In genomic region chr9:60551238-60551637, GRCm38 (mm10) we compare ENCODE assay signal across 21 mouse cellular contexts. TPM values are rescaled to one million over a fixed set of nuclear protein-coding genes. Genes with fewer than 3 reads are reported as not detected.
A peak's percentile ranks its signal among the peaks of the same experiment; 100 is the strongest.
DNase-seq lines count a peak whose midpoint lies in the region; ATAC-seq and TF ChIP-seq lines count a peak whose summit lies in the region.
"Had no signal": no experiment of that assay in that cellular context is flagged by ENCODE, and none has a peak within 500 bp of the region (broad histone marks: within the 10 kb centered on the region; RNA-seq: fewer than 3 reads in every experiment).

No protein-coding gene starts in this region.

- WGBS in kidney, postnatal 0 days = 94% methylated on average over 4 of the region's 4 CpGs
- WGBS in kidney, embryonic 14.5 days = 97% methylated on average over 4 of the region's 4 CpGs
- WGBS in midbrain, postnatal 0 days = 93% methylated on average over 4 of the region's 4 CpGs
- WGBS in midbrain, embryonic 13.5 days = 93% methylated on average over 4 of the region's 4 CpGs
- WGBS in stomach, postnatal 0 days = 90% methylated on average over 4 of the region's 4 CpGs

- H3K27ac ChIP-seq in kidney, postnatal 0 days = no peak overlapping the region
- H3K27ac ChIP-seq in kidney, embryonic 14.5 days (ENCODE audit: low read depth, low read length) = no peak overlapping the region
- H3K27ac ChIP-seq in midbrain, postnatal 0 days (ENCODE audit: low read depth, low read length) = no peak overlapping the region
- H3K27ac ChIP-seq in midbrain, embryonic 13.5 days = no peak overlapping the region
- no peak overlapping the region for H3K27ac ChIP-seq in ES-E14 (ENCODE audit: insufficient read depth, low read depth, low read length, poor library complexity, severe bottlenecking)
- no peak overlapping the region for H3K27ac ChIP-seq in stomach, postnatal 0 days (replicated peaks)
- H3K27ac ChIP-seq: hindbrain, embryonic 12.5 days; kidney, embryonic 15.5 days; midbrain, embryonic 15.5 days; stomach, embryonic 15.5 days had no signal

- in situ Hi-C loops in ES-E14 (cut with MboI; ENCODE audit: low sequenced_read_pairs in 2 of 2, unreplicated experiment in 2 of 2) = no loop called here

- TF ChIP-seq EP300 in stomach, postnatal 0 days (optimal IDR thresholded peaks at IDR 0.05) = no peak

- no peaks in the 10 kb centered on the region for H3K4me1 ChIP-seq in kidney, postnatal 0 days (replicated peaks; ENCODE audit: insufficient read depth, low read length)
- no peaks in the 10 kb centered on the region for H3K4me1 ChIP-seq in kidney, embryonic 14.5 days (ENCODE audit: control insufficient read depth, insufficient read depth, low read length)
- no peaks in the 10 kb centered on the region for H3K4me1 ChIP-seq in midbrain, postnatal 0 days (ENCODE audit: insufficient read depth, low read length)
- H3K4me1 ChIP-seq in midbrain, embryonic 13.5 days (replicated peaks) = no peaks in the 10 kb centered on the region
- no peaks in the 10 kb centered on the region for H3K4me1 ChIP-seq in ES-E14 (ENCODE audit: control insufficient read depth in 2 of 2, insufficient read depth in 2 of 2, low read length in 2 of 2, poor library complexity in 1 of 2)
- no peaks in the 10 kb centered on the region for H3K4me1 ChIP-seq in stomach, postnatal 0 days (replicated peaks; ENCODE audit: control insufficient read depth, insufficient read depth)
- H3K4me1 ChIP-seq: hindbrain, embryonic 12.5 days; kidney, embryonic 15.5 days; midbrain, embryonic 15.5 days; stomach, embryonic 15.5 days had no signal

- H3K4me2 ChIP-seq in kidney, postnatal 0 days (ENCODE audit: low read length) = no peak overlapping the region
- no peak overlapping the region for H3K4me2 ChIP-seq in kidney, embryonic 14.5 days (replicated peaks; ENCODE audit: low read depth, low read length)
- no peak overlapping the region for H3K4me2 ChIP-seq in midbrain, postnatal 0 days (ENCODE audit: low read depth, low read length, poor library complexity, severe bottlenecking)
- H3K4me2 ChIP-seq in midbrain, embryonic 13.5 days (replicated peaks) = no peak overlapping the region
- no peak overlapping the region for H3K4me2 ChIP-seq in stomach, postnatal 0 days (replicated peaks; ENCODE audit: low read depth)
- H3K4me2 ChIP-seq: hindbrain, embryonic 12.5 days; kidney, embryonic 15.5 days; midbrain, embryonic 15.5 days; stomach, embryonic 15.5 days had no signal

- no peaks in the 10 kb centered on the region for H3K27me3 ChIP-seq in kidney, postnatal 0 days (ENCODE audit: insufficient read depth, low read length)
- no peaks in the 10 kb centered on the region for H3K27me3 ChIP-seq in kidney, embryonic 14.5 days (ENCODE audit: control insufficient read depth, insufficient read depth, low read length)
- no peaks in the 10 kb centered on the region for H3K27me3 ChIP-seq in midbrain, postnatal 0 days (ENCODE audit: insufficient read depth, low read length)
- H3K27me3 ChIP-seq in midbrain, embryonic 13.5 days = no peaks in the 10 kb centered on the region
- H3K27me3 ChIP-seq in stomach, postnatal 0 days (ENCODE audit: control insufficient read depth, insufficient read depth, low read length) = no peaks in the 10 kb centered on the region
- H3K27me3 ChIP-seq: hindbrain, embryonic 12.5 days; kidney, embryonic 15.5 days; midbrain, embryonic 15.5 days; Patski; stomach, embryonic 15.5 days had no signal

- H3K4me3 ChIP-seq in kidney, postnatal 0 days (replicated peaks; ENCODE audit: low read depth, low read length) = no peak overlapping the region
- H3K4me3 ChIP-seq in kidney, embryonic 14.5 days (ENCODE audit: low read length) = no peak overlapping the region
- H3K4me3 ChIP-seq in midbrain, postnatal 0 days (ENCODE audit: low read depth, low read length) = no peak overlapping the region
- H3K4me3 ChIP-seq in midbrain, embryonic 13.5 days (replicated peaks) = no peak overlapping the region
- no peak overlapping the region for H3K4me3 ChIP-seq in ES-E14 (ENCODE audit: insufficient read depth in 1 of 2, low read depth in 1 of 2, low read length in 2 of 2, poor library complexity in 1 of 2, severe bottlenecking in 1 of 2)
- H3K4me3 ChIP-seq in stomach, postnatal 0 days (ENCODE audit: low read depth, low read length) = no peak overlapping the region
- H3K4me3 ChIP-seq: hindbrain, embryonic 12.5 days; kidney, embryonic 15.5 days; megakaryocyte, embryonic 14.5 days; midbrain, embryonic 15.5 days; stomach, embryonic 15.5 days had no signal

- no peaks in the 10 kb centered on the region for H3K9me3 ChIP-seq in kidney, postnatal 0 days (replicated peaks; ENCODE audit: low read length)
- no peaks in the 10 kb centered on the region for H3K9me3 ChIP-seq in kidney, embryonic 14.5 days (ENCODE audit: control insufficient read depth, low read length)
- no peaks in the 10 kb centered on the region for H3K9me3 ChIP-seq in midbrain, postnatal 0 days (ENCODE audit: low read length)
- no peaks in the 10 kb centered on the region for H3K9me3 ChIP-seq in midbrain, embryonic 13.5 days
- H3K9me3 ChIP-seq in ES-E14 (ENCODE audit: control insufficient read depth, insufficient read depth, low read depth, low read length) = no peaks in the 10 kb centered on the region
- no peaks in the 10 kb centered on the region for H3K9me3 ChIP-seq in stomach, postnatal 0 days (ENCODE audit: control insufficient read depth, low read length)
- H3K9me3 ChIP-seq: hindbrain, embryonic 12.5 days; kidney, embryonic 15.5 days; megakaryocyte, embryonic 14.5 days; midbrain, embryonic 15.5 days; stomach, embryonic 15.5 days had no signal

- no peak for DNase-seq in kidney, postnatal 0 days (ENCODE audit: low spot score)
- no peak for DNase-seq in midbrain, postnatal 0 days (ENCODE audit: low spot score)
- DNase-seq in ES-E14 (ENCODE audit: low read depth, low spot score) = no peak
- no peak for DNase-seq in stomach, postnatal 0 days (ENCODE audit: low spot score)
- no peak for DNase-seq in gastrocnemius, postnatal 10 days
- no peak for DNase-seq in ovary, adult 18-20 months (ENCODE audit: low spot score)
- DNase-seq: adrenal gland, postnatal 14 days; cerebellum, adult 11-12 months; cerebellum, postnatal 14 days; embryo, embryonic 11 days; lung, postnatal 10 days; thymus, adult 2 months had no signal

- peak; percentile 39 for TF ChIP-seq CTCF in kidney, postnatal 0 days (IDR thresholded peaks at IDR 0.05; ENCODE audit: low read depth)
- peak; percentile 29 for TF ChIP-seq CTCF in midbrain, postnatal 0 days (IDR thresholded peaks at IDR 0.05)
- peak; percentile 55 for TF ChIP-seq CTCF in stomach, postnatal 0 days (IDR thresholded peaks at IDR 0.05; ENCODE audit: low read depth)

- H3K9ac ChIP-seq in kidney, postnatal 0 days (ENCODE audit: low read depth, low read length) = no peak overlapping the region
- no peak overlapping the region for H3K9ac ChIP-seq in kidney, embryonic 14.5 days (ENCODE audit: low read depth, low read length)
- no peak overlapping the region for H3K9ac ChIP-seq in midbrain, postnatal 0 days (replicated peaks; ENCODE audit: low read length, poor library complexity, severe bottlenecking)
- H3K9ac ChIP-seq in midbrain, embryonic 13.5 days (replicated peaks) = no peak overlapping the region
- no peak overlapping the region for H3K9ac ChIP-seq in ES-E14 (ENCODE audit: insufficient read depth, low read depth, low read length, poor library complexity, severe bottlenecking)
- H3K9ac ChIP-seq in stomach, postnatal 0 days (ENCODE audit: low read length) = no peak overlapping the region
- H3K9ac ChIP-seq: hindbrain, embryonic 12.5 days; kidney, embryonic 15.5 days; midbrain, embryonic 15.5 days; stomach, embryonic 15.5 days had no signal

- no peak for ATAC-seq in kidney, postnatal 0 days (replicated peaks; ENCODE audit: low FRiP score, low read depth)
- no peak for ATAC-seq in kidney, embryonic 14.5 days (ENCODE audit: low FRiP score, low TSS enrichment)
- no peak for ATAC-seq in midbrain, postnatal 0 days (ENCODE audit: low FRiP score)
- ATAC-seq in midbrain, embryonic 13.5 days = no peak
- no peak for ATAC-seq in stomach, postnatal 0 days (ENCODE audit: low FRiP score, low TSS enrichment)
- ATAC-seq: inflammation-experienced regulatory T-cells, adult 6 months; midbrain, embryonic 15.5 days; Patski had no signal

- no peaks in the 10 kb centered on the region for H3K36me3 ChIP-seq in kidney, postnatal 0 days (ENCODE audit: insufficient read depth, low read length)
- no peaks in the 10 kb centered on the region for H3K36me3 ChIP-seq in kidney, embryonic 14.5 days (ENCODE audit: control insufficient read depth, insufficient read depth, low read length)
- no peaks in the 10 kb centered on the region for H3K36me3 ChIP-seq in midbrain, postnatal 0 days (ENCODE audit: insufficient read depth, low read length)
- H3K36me3 ChIP-seq in midbrain, embryonic 13.5 days = no peaks in the 10 kb centered on the region
- no peaks in the 10 kb centered on the region for H3K36me3 ChIP-seq in ES-E14 (ENCODE audit: control insufficient read depth, insufficient read depth, low read length, poor library complexity, severe bottlenecking)
- no peaks in the 10 kb centered on the region for H3K36me3 ChIP-seq in stomach, postnatal 0 days (ENCODE audit: control insufficient read depth, insufficient read depth, low read length)
- H3K36me3 ChIP-seq: hindbrain, embryonic 12.5 days; kidney, embryonic 15.5 days; midbrain, embryonic 15.5 days; stomach, embryonic 15.5 days had no signal

TF ChIP-seq in ES-E14, 5 proteins besides CTCF, POLR2A, EP300 and RAD21:
- no peak for TF ChIP-seq CHD2 (IDR thresholded peaks at IDR 0.05; ENCODE audit: low read depth, low read length)
- TF ChIP-seq ZC3H11A (IDR thresholded peaks at IDR 0.05; ENCODE audit: borderline replicate concordance, low read depth, low read length) = peak; percentile 16; the same call in 1 of the 2 replicates

RNA-seq across cellular contexts. Expression of gene Thsd4, which starts 29.4 kb away (rescaled TPM):
- 19.9 and 21.3 TPM in 2 replicates for polyA plus RNA-seq in kidney, postnatal 0 days (2015; fragmentation: Nextera tagmentation; extraction: Ambion mirVana)
- 24.9 and 38.7 TPM in 2 replicates for polyA plus RNA-seq in kidney, embryonic 14.5 days (2014; fragmentation: Nextera tagmentation; extraction: Ambion mirVana)
- total RNA-seq in midbrain, postnatal 0 days (2014; rRNA removed) = 20.8 and 23.6 TPM in 2 replicates
- 3.6 and 4.8 TPM in 2 replicates for polyA plus RNA-seq in midbrain, postnatal 0 days (2015; fragmentation: Nextera tagmentation; extraction: Ambion mirVana)
- 8.0 and 9.9 TPM in 2 replicates for polyA plus RNA-seq in midbrain, embryonic 13.5 days (2015; fragmentation: Nextera tagmentation; extraction: Ambion mirVana)
- total RNA-seq in ES-E14 (2012; rRNA removed) = 1.6 and 2.1 TPM in 2 replicates
- 9.6 and 10.7 TPM in 2 replicates for polyA plus RNA-seq in stomach, postnatal 0 days (2015; fragmentation: Nextera tagmentation; extraction: Ambion mirVana)
- 1 to 10 TPM; 5.9 to 9.1 TPM for total RNA-seq in gastrocnemius, postnatal 10 days (2021)
- polyA plus RNA-seq: inflammation-experienced regulatory T-cells, adult 6 months had no signal
